Mouse (Mus musculus): Measurements from ENCODE around the gene Hbb-bt. TPM values are rescaled to one million over a fixed set of nuclear protein-coding genes. Genes with fewer than 3 reads are reported as not detected.
"Not testable (repeated sequence)": the region's sequence is repeated elsewhere in the genome, so short reads cannot be mapped to it uniquely, and the experiment has no call there.

The Hbb-bt gene
- polyA plus RNA-seq, 1 experiment from 2014 or later, result 788 TPM

GRCm38 (mm10) chr7:103825536-103826254 is 11.9 kb upstream of the Hbb-bt start:
- Histone ChIP-seq H3K4me2 (no peak overlapping the region), H3K36me3 (replicated peaks) (no peaks in the 10 kb centered on the region), H3K4me3 (replicated peaks) (no peak overlapping the region), H3K4me1 (no peaks in the 10 kb centered on the region), H3K9me3 (no peaks in the 10 kb centered on the region), H3K9ac (no peak overlapping the region), H3K27ac (no peak overlapping the region), H3K27me3 (no peaks in the 10 kb centered on the region)
- WGBS, result 94% methylated on average over 3 of the region's 3 CpGs
- ATAC-seq (ENCODE audit: low FRiP score), result no peak

GRCm38 (mm10) chr7:103824597-103824996 is 10.8 kb upstream of the Hbb-bt start:
- Histone ChIP-seq H3K36me3 (replicated peaks) (no peaks in the 10 kb centered on the region), H3K4me1 (no peaks in the 10 kb centered on the region), H3K27me3 (no peaks in the 10 kb centered on the region), H3K27ac (no peak overlapping the region), H3K4me3 (replicated peaks) (no peak overlapping the region), H3K9me3 (no peaks in the 10 kb centered on the region), H3K4me2 (no peak overlapping the region), H3K9ac (no peak overlapping the region)
- WGBS, result 85% methylated on average over 2 of the region's 2 CpGs
- ATAC-seq (ENCODE audit: low FRiP score), result no peak

- not testable (repeated sequence) for H3K36me3 ChIP-seq (replicated peaks); H3K27ac ChIP-seq; H3K9me3 ChIP-seq; ATAC-seq (ENCODE audit: low FRiP score); H3K4me1 ChIP-seq; H3K9ac ChIP-seq; H3K4me2 ChIP-seq; H3K27me3 ChIP-seq; H3K4me3 ChIP-seq (replicated peaks)
- WGBS, result 71% methylated on average over 1 of the region's 2 CpGs
These were observed 1.3 kb upstream of the Hbb-bt start for GRCm38 (mm10) chr7:103815085-103815484.

- H3K9me3 ChIP-seq; H3K4me3 ChIP-seq (replicated peaks); H3K4me1 ChIP-seq; H3K9ac ChIP-seq; H3K27ac ChIP-seq; H3K4me2 ChIP-seq; ATAC-seq (ENCODE audit: low FRiP score); H3K36me3 ChIP-seq (replicated peaks); H3K27me3 ChIP-seq: not testable (repeated sequence)
- WGBS, result no CpG with 5 or more reads among the region's 3 CpGs
These were observed 644 bp downstream of the Hbb-bt start for GRCm38 (mm10) chr7:103813152-103813551.

- ATAC-seq (ENCODE audit: low FRiP score), result no peak
- Histone ChIP-seq H3K4me2 (no peak overlapping the region), H3K4me3 (replicated peaks) (no peak overlapping the region), H3K9me3 (no peaks in the 10 kb centered on the region), H3K27ac (no peak overlapping the region), H3K36me3 (replicated peaks) (no peaks in the 10 kb centered on the region), H3K9ac (no peak overlapping the region), H3K27me3 (no peaks in the 10 kb centered on the region), H3K4me1 (no peaks in the 10 kb centered on the region)
- WGBS, result 65% methylated on average over 1 of the region's 1 CpGs
These were observed 1.6 kb downstream of the Hbb-bt start for GRCm38 (mm10) chr7:103812174-103812573.

GRCm38 (mm10) chr7:103811223-103811845 is 2.5 kb downstream of the Hbb-bt start:
- ATAC-seq (ENCODE audit: low FRiP score), result no peak
- no peaks in the 10 kb centered on the region for H3K36me3 ChIP-seq (replicated peaks)
- H3K9me3 ChIP-seq, result no peaks in the 10 kb centered on the region
- WGBS, result 69% methylated on average over 1 of the region's 1 CpGs
- H3K4me1 ChIP-seq, result no peaks in the 10 kb centered on the region
- H3K27ac ChIP-seq, result no peak overlapping the region
- H3K27me3 ChIP-seq, result no peaks in the 10 kb centered on the region
- H3K9ac ChIP-seq, result no peak overlapping the region
- no peak overlapping the region for H3K4me2 ChIP-seq
- no peak overlapping the region for H3K4me3 ChIP-seq (replicated peaks)

GRCm38 (mm10) chr7:103810746-103811145 is 3.0 kb downstream of the Hbb-bt start:
- H3K27me3 ChIP-seq, result no peaks in the 10 kb centered on the region
- H3K4me1 ChIP-seq, result no peaks in the 10 kb centered on the region
- no peak overlapping the region for H3K4me2 ChIP-seq
- H3K36me3 ChIP-seq (replicated peaks), result no peaks in the 10 kb centered on the region
- H3K4me3 ChIP-seq (replicated peaks), result no peak overlapping the region
- H3K27ac ChIP-seq, result no peak overlapping the region
- WGBS, result 84% methylated on average over 3 of the region's 3 CpGs
- ATAC-seq (ENCODE audit: low FRiP score), result no peak
- H3K9ac ChIP-seq, result no peak overlapping the region
- no peaks in the 10 kb centered on the region for H3K9me3 ChIP-seq

GRCm38 (mm10) chr7:103810296-103810695 is 3.5 kb downstream of the Hbb-bt start:
- no peak overlapping the region for H3K4me3 ChIP-seq (replicated peaks)
- ATAC-seq (ENCODE audit: low FRiP score), result no peak
- no peaks in the 10 kb centered on the region for H3K27me3 ChIP-seq
- 88% methylated on average over 1 of the region's 1 CpGs for WGBS
- H3K9me3 ChIP-seq, result no peaks in the 10 kb centered on the region
- H3K4me1 ChIP-seq, result no peaks in the 10 kb centered on the region
- no peaks in the 10 kb centered on the region for H3K36me3 ChIP-seq (replicated peaks)
- no peak overlapping the region for H3K4me2 ChIP-seq
- H3K9ac ChIP-seq, result no peak overlapping the region
- H3K27ac ChIP-seq, result no peak overlapping the region

- no peaks in the 10 kb centered on the region for H3K27me3 ChIP-seq
- ATAC-seq (ENCODE audit: low FRiP score), result no peak
- H3K36me3 ChIP-seq (replicated peaks), result no peaks in the 10 kb centered on the region
- 72% methylated on average over 1 of the region's 1 CpGs for WGBS
- no peak overlapping the region for H3K27ac ChIP-seq
- H3K4me3 ChIP-seq (replicated peaks), result no peak overlapping the region
- no peaks in the 10 kb centered on the region for H3K9me3 ChIP-seq
- no peak overlapping the region for H3K4me2 ChIP-seq
- no peak overlapping the region for H3K9ac ChIP-seq
- no peaks in the 10 kb centered on the region for H3K4me1 ChIP-seq
These were observed 4.0 kb downstream of the Hbb-bt start for GRCm38 (mm10) chr7:103809801-103810155.

GRCm38 (mm10) chr7:103808971-103809800 is 4.6 kb downstream of the Hbb-bt start:
- H3K4me3 ChIP-seq (replicated peaks), result no peak overlapping the region
- no peak overlapping the region for H3K27ac ChIP-seq
- H3K9ac ChIP-seq, result no peak overlapping the region
- H3K4me2 ChIP-seq, result no peak overlapping the region
- no peaks in the 10 kb centered on the region for H3K4me1 ChIP-seq
- H3K36me3 ChIP-seq (replicated peaks), result no peaks in the 10 kb centered on the region
- no peak for ATAC-seq (ENCODE audit: low FRiP score)
- WGBS, result 71% methylated on average over 5 of the region's 5 CpGs
- no peaks in the 10 kb centered on the region for H3K27me3 ChIP-seq
- H3K9me3 ChIP-seq, result no peaks in the 10 kb centered on the region

GRCm38 (mm10) chr7:103808120-103808519 is 5.7 kb downstream of the Hbb-bt start:
- H3K4me1 ChIP-seq; H3K27me3 ChIP-seq; H3K36me3 ChIP-seq (replicated peaks); H3K9me3 ChIP-seq; H3K9ac ChIP-seq; H3K4me3 ChIP-seq (replicated peaks); ATAC-seq (ENCODE audit: low FRiP score); H3K27ac ChIP-seq; H3K4me2 ChIP-seq: not testable (repeated sequence)
- WGBS, result 75% methylated on average over 2 of the region's 2 CpGs

- no peak for ATAC-seq (ENCODE audit: low FRiP score)
- no peak overlapping the region for H3K4me2 ChIP-seq
- no peaks in the 10 kb centered on the region for H3K27me3 ChIP-seq
- no peak overlapping the region for H3K27ac ChIP-seq
- no peak overlapping the region for H3K9ac ChIP-seq
- no peaks in the 10 kb centered on the region for H3K36me3 ChIP-seq (replicated peaks)
- no peaks in the 10 kb centered on the region for H3K9me3 ChIP-seq
- H3K4me3 ChIP-seq (replicated peaks), result no peak overlapping the region
- H3K4me1 ChIP-seq, result no peaks in the 10 kb centered on the region
- 63% methylated on average over 1 of the region's 1 CpGs for WGBS
These were observed 6.9 kb downstream of the Hbb-bt start for GRCm38 (mm10) chr7:103806856-103807255.

Data from forebrain, embryonic 12.5 days (tissue).